Mouse (Mus musculus): Measurements from ENCODE around the gene Dus3l.

Gene Dus3l

DNA sequence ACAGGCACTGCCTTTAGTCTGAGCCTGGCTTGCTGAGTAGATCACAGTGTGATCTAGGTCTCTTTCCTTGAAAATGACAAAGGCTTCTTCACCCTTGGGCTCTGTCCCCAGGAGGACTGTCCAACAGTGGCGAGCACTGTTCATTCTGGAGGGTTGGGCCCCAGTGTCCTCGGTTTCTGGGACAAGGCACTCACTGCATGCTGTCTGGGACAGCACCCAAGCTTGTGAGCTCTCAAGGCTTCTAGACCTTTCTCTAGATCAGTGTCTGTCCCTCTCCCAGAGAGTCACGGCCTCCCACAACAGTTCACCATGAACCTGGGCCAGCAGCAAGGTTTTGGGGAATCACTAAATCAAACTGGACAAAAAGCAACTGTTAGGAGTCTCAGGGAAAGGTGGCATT lies 28.0 kb downstream of the Dus3l start:
- no peak for DNase-seq (ENCODE audit: low spot score)

DNA sequence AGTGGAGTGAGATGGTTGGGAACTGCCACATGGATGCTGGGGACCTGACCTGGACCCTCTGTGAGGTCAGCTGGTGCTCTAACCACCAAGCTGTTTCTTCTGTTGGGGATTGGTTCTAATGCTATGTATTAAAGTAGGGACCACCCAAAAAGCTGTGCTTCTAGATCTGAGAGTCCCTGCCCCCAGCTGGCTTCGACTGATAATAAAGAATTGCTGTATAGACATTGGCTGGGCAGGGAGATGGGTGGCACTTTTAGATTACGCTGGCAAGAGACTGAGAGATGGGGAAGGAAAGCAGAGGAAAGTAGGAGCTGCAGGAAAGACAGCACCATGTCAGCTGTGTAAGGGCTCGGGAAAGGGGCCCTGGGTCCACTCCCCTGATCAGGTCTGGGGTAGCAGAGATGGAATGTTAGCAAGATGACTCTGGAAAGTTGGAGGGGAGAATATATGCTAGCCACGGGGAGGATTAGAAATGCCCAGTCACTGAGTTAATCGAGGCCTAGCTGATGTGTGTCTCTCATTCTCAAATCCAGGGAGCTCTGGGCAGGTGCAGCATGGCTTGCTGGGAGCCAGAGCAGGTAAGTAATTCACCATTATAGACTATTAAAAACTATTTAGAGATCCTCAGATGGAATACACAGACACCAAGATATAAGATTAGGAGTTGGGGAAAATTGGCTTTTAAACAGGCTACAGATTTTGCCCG lies 29.2 kb downstream of the Dus3l start:
- no peak for DNase-seq (ENCODE audit: low spot score)

DNA sequence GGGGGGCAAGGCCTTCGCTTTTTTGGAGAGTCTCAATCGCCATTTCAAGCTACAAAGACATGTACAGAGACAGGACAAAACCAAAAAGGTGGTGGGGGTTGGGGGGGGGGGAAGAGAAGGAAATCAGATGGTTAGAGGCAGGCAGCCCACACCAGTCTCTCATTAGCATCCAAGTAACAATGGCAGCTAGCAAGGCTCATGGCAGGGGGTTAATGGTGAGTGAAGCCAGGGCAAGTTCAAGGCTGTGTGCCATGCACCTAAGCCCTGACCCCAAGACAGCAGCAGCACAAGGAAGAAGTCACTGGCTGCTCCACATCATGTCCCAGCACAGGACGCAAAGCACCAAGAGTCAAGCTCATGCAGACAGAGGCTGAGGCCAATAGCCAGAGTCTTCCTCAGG lies 34.7 kb downstream of the Dus3l start:
- no peak for DNase-seq (ENCODE audit: low spot score)

DNA sequence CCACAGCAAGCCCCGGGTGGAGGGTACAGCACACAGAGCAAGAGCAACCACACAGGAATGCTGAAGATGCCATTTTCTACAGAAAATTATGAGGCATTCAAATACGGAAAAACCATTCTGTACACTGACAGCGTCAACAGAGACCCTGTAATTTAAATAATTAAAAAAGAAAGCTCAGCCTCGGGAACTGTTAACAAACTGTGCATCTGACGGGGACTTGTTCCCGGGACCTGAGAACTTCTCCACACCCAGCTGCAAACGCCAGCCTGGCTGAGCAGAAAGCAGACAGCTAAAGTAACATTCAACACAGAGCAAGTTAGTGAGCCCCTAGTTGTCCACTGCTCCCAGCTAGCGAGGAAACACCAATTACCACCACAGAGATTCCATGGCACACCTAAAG lies 37.5 kb downstream of the Dus3l start:
- DNase-seq (ENCODE audit: low spot score): no peak

DNA sequence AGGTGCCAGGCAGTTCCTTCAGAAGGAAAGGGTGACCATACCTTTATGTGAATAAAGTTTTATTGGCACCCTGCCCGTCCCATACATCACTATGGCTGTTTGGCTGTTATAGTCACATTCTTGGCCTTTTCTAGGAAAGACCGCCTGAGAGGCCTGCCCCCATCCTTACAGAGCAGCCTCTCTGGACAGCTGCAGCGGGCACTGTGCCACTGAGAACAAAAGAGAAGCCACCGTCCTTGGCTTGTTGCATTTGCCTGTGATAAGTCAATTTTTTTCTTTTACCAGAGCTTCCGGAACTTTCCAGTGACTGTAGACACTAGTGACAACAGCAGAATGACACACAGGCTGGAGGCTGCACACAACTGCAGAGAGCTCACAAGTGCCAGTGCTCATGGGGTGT lies 40.4 kb downstream of the Dus3l start:
- DNase-seq (ENCODE audit: low spot score): no peak

DNA sequence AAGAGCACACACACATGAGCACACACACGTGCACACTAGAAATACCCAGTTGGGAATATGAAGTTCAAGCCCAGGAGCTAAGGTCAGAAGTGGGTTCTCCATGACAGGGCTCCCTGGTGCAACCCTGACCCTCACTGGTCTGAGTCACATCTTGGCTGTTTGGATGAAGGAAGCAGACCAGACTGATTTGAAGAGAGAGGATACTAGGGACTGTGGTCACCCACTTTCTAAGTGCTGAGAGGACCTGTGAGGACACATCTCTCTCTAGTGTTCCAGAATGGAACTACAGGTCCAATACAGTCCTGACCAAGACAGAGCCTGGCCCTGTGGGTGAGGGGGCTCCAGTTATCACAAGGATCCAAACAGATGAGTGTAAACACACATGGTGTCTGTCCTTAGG lies 41.2 kb downstream of the Dus3l start:
- no peak for DNase-seq (ENCODE audit: low spot score)

DNA sequence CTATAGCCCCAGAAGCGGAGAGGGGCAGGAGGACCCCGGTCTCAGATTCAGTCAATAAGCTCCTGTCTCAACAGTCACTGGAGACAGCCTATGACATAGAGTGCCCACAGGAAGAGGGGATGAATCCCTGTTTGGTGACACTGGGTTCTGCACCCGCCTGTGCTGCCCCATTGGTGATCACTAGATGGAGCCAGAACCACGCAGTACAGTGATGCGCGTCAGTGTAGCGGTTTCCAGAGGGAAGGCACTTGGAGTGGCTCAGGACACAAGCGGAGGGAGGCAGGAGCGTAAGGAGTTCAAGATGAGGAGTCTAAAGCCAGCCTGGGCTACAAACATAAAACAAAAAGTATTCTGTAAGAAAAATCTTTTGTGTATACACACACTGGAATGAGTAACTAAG lies 44.0 kb downstream of the Dus3l start:
- peak; percentile 60 for DNase-seq (ENCODE audit: low spot score)

DNA sequence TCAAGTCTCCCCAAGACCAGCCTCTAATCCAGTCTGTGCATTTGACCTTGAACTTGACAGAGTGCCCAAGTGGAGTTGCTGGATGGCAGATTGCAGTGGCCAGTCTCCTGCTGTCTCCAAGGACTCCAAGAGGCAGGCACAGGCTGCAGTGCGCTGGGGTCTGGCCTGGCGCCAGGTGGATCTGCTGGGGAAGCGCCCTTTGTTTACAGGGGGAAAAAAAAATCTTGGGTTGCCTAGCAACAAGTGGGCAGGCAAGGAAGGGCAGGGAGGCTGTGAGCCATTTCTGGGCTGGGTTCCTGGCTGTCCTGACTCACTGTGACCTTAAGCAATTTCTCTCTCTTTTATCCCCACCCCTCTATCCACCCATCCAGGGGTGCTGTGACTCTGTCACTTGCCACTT lies 45.7 kb downstream of the Dus3l start:
- peak; percentile 81 for DNase-seq (ENCODE audit: low spot score)

DNA sequence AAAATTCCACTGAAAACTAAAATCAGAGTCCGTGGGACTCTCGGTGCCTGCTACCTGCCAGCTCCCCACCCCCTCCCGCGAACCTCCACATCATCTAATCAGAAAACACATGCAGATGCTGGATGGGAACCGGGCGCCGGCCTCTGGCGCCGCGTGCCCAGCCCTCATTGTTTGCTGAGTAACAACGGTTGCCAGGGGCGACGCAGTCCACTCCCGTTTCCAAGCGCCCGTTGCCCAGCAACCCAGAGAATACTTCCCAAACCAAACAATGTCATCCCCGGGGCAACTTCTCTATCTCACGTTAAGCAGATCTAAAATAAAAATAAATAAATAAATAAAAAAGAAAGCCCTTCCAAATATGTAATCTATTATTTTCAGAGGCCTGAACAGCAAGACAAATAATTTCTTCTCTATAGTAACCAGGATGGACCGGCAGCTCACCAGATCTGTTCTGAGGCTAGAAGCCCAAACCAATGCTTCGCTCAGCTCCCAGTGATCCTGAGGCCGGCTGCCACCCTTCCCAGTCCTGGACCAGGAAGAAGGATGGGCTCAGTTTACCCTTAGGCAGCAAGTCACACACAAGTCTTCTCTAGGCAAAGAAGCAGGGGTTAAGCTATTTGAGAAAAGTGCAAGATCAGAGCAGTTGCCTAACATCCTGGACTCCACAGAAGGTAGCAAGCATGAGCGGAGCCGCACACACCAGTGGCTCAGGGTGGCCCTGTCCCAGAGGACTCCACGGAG lies 49.9 kb downstream of the Dus3l start:
- DNase-seq (ENCODE audit: low spot score): peak; percentile 81

DNA sequence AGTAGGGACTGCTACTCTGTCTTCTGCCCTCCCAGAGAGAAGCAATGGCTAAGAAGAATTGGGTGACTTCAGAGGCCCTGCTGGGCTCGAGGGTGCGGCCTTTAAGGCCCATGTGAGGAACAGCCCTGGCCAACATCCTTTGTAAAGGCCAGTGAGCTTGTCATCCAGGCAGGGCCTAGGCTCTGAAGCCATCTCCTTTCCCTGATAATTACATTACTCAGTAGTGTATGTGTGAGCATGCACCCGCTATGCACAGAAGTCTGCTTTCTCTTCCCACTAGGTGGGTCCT lies 50.4 kb downstream of the Dus3l start:
- no peak for DNase-seq (ENCODE audit: low spot score)

DNA sequence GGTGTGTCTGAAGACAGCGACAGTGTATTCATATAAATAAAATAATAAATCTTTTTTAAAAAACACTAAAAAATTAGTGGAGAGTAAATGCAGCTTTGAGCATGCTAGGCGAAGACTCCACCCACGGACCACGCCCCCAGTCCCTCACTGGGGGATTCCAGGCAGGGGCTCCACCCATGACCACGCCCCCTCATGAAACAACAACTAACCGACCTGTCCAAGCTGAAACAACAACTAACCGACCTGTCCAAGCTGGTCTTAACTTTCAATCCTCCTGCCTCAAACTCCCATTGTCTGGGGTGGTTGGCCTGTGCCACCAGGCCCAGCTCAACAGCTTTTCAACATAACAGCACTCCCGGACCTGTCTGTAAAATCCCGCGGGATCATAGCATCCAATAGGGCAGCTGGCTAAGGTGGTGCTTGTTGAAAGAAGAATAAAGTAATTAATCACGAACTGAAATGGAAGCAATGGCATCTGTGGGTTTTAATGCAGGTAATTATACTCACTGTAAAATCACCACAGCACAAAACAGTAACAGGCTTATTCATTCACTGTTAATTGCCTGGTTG lies 53.6 kb downstream of the Dus3l start:
- peak; percentile 42 for DNase-seq (ENCODE audit: low spot score)

DNA sequence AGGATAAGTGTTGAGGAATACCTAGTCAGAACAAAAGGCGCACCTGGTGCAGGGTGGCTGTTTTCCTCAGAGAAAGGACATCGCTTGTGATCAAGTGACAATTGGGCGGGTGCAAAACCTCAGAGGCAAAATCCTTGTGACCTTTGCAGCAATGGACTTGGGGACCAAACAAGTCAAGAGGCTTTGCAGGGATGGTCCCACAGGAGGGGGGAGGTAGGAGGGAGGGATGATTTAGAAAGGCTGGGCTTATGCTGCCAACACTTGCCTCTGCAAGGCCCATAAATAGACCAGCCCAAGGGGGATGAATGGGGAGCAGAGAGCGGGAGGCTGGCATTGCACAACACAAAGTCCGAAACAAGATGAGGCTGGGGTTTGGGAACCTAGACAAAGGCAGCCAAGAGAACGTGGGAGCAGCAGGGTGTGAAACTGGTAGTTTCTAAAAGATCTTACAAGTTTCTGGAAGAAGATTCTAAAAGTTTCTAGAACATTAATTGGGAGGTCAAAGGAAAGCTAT lies 54.5 kb downstream of the Dus3l start:
- peak; percentile 19 for DNase-seq (ENCODE audit: low spot score)
